Mouse (Mus musculus) mature B cell (primary cell): Measurements from ENCODE around the gene Focad.

Experiments used
- in situ Hi-C: fragments of 300-500 bp; cut with MboI; formaldehyde crosslinking; loops from 2 replicates; pipeline ENCODE4 v1.14.3; 2019

The Focad gene

DNA sequence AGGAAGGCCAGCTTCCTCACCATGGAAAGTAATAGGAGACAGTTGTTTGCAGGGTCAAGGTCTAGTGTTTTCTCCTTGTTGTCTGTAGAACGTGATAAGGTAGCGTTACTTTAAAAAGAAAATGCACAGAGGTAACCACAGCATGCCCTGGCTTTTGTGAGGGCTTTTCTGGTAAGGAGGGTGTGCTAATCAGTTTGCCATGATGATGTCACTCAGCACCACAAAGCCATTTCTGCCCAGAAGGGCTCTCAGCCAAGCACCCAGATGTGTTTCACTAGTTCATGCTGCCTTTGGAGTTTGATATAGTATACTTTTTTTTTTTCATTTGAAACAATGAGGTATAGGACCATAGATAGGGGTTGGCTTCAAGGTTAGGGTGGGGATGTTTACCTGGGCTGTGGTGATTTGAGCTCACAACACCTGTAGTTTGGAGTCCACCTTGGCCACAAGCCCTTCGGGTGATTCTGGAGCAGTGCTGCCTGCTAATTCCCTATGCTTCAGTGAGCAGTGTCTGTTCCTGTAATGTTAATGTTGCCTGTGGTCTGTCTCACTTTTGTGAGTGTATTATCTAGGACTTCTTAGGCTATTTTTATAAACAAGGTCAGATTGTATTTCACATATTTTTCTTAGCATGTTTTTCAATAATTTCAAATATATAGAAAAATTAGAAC lies 61.2 kb downstream of the Focad start:
- in situ Hi-C loops = no loop called here

DNA sequence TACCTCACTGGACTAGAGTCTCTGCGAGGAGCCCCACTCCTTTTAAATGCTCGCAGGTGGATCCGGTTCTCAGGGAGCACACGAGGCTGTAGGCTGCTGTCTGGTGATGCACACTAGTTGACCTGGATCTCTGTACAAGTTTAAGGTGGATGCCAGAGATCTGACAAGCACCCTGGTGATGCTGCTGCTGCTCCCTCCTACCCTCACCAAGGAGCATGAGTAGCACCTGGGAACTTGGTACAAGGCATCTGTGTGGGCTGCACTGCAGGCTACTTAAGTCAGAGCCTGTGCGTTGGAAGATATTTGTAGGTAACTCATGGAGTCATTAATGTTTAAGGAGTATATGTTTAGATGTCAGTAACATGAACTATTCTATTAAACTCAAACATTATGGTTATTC lies 62.5 kb downstream of the Focad start:
- in situ Hi-C loops = no loop called here

DNA sequence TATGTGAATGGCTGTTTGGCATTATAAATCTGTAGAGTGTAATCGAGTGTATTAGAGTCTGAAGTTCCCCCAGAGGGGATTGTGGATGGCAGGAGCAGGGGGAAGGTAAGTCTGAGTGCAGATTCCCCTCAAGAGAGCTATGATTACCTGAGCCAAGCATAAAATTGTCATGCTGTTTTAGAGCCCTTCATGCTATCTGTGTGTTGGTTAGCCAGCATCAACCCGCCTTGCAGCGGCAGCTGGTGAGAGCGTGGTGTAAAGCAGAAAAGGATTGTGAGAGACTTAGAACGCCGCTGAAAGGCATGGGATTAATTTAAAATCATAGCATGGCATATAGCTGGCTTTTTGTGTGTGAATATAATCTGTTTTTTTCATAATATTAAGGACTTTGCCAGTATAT lies 63.2 kb downstream of the Focad start:
- in situ Hi-C loops = no loop called here

DNA sequence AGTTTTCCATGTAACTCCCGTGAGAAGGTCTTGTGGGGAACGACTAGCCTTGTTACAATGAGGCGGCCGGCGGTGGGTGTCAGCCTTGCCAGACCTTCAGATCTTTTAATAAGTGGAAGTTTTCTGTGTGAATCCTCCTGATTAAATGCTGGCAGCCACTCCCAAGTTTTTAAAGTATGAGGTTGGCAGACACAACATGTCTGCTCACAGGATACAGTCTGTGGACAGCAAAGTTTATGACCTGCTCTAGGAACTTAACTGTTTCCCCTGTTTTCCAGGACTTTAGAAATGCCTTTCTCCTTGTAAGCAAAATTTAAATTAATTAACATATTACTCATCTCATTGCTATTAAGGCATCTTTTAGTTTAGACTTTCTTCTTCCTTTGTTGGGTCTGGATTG lies 64.8 kb downstream of the Focad start:
- in situ Hi-C loops = no loop called here

DNA sequence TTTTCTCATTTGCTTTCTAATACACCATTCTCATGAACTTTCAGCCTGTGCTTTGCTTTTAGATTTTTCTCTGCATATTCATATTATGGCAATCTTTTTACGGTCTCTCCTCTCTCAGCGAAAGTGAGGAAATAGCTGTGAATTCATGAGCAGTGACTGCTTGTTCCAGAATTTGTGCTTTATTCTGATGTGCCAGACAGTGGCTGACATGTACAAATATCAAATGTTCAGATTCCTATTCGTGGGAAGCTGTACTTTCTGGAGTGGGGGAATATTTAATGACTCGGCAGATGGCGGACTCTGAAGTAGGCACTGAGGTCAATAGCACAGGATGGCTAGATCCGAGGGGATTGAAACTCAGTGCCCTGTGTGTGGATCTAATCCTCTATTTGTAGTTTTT lies 65.3 kb downstream of the Focad start:
- in situ Hi-C loops = no loop called here

DNA sequence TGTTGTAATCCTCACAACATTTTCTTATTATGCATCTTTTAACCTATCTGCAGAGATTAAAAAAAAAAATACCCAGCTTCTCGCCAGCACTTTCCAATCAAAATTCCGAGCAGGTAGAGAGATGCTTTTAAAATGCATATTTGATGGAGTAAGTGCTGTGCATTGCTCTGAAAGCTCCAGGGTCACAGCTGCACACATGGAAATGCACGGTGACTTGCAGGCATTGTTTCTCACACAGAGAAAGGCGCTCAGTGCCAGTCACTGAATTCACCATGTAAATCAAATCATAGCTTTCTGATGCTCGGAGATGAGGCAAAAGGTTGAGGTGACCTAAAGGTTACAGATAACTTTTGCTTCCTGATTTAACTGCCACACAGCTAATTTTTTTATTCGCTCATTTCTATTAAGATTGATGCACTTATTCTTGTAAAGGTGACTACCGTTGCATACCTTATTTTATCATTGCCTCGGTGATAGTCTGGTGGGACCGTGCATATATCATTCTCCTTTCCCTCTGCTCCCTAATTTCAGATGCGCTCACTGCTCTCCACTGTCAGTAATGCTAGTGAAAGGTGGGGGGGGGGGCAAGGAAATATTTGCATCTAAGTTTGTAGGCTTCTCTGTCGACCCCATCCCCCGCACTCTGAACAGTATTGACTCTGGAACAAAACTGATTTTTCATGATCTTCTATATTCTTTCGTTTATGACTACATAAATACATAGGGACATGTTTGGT lies 69.2 kb downstream of the Focad start:
- in situ Hi-C loops = no loop called here

DNA sequence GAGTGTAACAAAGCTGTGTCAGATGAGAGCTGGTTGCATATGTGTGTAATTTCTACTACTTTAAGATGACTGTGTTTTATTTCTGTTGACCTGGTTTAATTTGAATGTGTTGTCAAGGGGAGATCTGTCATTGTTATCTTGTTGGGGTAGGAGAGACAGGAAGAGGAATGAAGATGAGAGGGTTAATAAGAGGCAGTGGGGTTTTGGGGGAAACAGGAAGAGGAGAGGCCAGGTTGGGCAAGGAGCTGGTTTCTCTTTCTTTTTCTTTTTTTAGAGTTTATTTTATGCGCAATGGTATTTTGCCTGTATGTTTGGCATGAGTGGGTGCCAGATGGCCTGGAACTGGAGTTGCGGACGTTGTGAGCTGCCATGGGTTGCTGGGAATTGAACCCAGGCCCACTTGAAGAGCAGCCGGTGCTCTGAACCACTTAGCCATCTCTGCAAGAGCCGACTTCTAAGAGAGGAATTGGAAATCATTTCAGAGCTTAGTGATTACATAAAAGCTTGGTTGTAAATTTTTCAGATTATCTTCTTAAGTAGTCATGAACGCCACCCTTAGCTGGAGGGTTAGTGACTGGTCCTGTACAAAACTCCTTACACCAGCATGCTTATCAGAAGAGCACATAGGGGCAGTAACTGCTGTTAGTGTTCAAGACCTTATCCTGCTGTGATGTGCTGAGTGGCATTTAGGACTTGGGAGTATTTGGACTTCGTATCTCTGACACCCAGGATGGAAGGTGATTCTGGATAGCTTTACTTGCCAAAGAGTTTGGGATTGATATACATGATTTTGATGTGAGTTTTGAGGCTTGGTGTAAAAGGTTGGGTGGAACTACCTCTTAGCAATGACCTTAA lies 72.8 kb downstream of the Focad start:
- in situ Hi-C loops = no loop called here

DNA sequence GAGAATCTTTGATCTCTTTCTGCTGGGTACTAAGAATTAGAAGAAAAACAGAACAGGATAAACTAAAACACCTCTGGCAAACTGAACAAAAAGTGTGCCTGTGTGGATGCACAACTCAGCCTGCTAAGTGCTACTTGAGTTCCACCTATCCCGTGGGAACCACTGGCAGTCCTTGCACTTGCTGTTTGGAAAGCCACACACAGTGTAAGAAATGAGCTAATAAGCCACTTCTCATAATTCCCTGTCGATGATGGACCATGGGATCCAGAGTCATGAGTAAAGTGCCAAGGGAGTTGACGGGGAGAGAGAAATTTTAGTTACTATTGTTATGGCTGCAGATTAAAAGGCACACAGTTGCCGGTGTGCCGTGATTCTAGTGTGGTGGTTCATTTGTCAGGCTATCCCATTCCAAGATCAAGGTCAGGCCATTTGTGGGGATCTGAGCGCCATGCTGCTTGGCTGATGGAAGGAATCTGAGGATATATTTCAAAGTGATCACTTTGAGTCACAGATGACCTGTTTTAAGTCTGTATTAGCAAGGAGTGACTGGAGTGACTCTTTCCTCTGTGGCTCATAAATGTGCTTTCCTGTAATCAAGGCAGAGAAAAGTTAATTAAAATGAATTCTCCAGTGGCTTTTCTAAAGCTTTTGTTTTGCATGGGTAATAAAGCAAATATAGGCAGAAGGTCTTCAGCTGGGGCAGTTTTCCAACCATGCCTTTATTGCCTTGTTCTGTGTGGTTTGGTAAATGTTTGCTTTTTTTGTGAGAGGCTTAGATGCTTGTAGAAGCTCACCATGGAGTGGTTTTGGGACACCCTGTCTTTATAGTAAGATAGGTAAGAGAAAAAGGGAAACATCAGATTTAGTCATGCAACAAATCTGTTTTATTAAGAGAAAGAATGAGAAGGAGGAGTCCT lies 80.9 kb downstream of the Focad start:
- in situ Hi-C loops = no loop called here

DNA sequence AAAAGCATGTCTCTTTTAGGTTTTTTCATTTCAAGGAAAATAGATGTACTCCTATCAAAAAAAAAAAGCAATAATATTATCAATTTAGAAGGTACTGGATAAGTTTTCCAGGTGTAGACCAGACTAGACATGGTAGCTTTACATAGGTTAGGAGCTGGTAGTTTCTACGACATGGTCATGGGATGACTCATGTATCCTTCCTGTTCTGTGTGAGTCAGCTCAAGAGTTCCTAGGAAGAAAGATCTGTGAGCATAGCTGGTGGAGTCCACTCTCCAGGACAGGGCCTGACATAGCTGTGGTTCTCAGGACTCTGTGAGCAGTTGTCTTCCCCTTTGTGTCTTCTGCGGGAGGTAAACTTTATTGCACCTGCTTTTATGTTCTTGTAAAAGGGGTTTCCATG lies 84.9 kb downstream of the Focad start:
- in situ Hi-C loops = no loop called here

DNA sequence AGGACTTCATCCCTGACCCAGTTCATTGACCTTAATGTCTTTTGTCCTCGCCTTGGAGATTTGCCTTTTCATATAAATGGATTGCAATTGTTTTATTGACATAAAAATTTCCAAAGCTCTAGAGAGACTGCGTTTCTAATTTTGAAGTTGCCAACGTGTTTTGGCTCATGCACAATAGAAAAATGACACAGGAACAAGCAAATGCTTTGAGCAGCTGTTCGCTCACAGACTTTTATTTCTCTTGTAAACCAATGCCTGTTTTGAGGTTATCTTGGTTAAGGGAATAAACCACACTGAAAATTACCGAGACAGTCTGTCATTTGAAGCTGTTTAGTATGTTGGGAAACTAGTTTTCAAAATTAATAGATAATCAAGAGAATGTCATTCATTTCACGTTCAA lies 89.9 kb downstream of the Focad start:
- in situ Hi-C loops = no loop called here

DNA sequence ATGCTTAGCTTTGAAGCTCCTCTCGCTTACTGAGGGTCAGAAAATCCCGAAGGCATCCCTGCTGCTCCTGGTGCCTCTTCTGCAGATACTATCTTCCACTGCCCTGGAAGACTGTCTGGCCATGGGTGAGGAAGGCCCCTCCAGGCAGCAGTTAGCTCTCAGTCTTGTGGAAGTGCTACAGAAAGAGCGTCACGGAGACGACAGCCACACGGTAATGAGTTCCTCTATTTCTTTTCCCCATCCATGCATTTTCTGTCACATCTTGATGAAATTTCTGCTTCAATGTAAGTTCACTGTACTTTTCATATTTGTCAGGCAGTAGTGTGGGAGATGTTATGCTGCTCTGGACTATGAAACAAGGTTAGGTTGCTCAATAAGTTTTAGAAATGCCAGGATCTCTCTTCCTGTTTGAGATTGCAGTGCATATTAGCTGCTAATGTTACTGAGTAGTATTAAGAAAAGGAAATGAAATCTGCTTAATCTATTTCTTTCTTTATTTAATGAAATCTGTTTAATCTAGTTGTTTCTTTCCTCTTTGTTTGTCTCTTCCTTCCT lies 91.5 kb downstream of the Focad start:
- in situ Hi-C loops = no loop called here

DNA sequence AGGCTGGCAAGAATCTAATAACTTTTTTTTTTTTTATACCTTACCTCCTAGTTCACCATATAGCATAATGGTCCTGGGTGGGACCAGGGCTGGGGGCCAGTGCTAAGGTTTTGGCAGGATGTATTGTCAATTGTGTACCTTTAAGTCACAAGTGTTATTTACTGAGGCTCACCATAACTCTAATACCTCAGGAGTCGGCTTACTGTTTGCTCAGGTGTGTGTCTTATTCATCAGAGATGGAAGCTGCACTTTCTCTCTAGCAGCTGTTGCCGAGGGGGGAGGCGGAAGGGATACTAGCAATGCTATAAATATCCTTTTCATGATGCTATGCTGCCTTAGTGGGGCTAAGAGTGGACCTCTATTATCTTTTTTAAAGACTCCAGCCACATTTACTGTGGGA lies 93.2 kb downstream of the Focad start:
- in situ Hi-C loops = no loop called here

DNA sequence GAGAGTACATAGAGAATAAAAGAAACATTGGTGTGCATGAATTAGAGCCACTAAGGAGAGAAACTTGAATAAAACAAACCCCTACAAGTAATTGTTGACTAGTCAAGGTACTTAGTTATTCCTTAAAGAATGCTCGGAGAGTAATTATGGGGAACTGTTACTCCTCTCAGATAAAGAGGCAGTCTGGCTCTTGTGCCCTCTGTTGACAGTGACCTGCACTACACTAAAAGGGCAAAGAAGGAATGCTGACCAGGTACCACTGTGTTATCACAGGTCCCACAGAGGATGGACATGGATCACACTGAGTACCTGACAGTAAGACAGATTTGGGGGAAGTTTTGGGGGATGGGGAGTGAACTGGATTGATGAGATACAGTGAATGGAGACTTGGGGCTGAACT lies 95.1 kb downstream of the Focad start:
- in situ Hi-C loops = no loop called here

DNA sequence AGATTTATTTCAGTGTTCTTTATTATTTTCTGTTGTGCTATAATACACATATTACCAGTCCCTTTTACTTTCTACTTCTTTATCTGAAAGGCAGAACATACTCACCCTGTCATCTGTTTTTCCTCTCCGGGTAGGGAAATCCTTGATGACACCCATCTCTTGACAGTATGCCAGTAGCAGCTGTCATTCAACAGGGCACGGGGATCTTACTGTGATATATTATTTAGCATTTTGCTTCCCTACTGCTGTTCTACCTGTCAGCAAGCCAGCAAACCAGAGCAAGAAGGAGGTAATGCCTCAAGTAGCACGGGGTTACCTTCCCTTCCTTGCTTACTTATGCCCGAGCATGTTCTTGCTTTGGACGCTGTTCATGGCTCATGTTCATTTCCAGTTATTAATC lies 99.8 kb downstream of the Focad start:
- in situ Hi-C loops = no loop called here

DNA sequence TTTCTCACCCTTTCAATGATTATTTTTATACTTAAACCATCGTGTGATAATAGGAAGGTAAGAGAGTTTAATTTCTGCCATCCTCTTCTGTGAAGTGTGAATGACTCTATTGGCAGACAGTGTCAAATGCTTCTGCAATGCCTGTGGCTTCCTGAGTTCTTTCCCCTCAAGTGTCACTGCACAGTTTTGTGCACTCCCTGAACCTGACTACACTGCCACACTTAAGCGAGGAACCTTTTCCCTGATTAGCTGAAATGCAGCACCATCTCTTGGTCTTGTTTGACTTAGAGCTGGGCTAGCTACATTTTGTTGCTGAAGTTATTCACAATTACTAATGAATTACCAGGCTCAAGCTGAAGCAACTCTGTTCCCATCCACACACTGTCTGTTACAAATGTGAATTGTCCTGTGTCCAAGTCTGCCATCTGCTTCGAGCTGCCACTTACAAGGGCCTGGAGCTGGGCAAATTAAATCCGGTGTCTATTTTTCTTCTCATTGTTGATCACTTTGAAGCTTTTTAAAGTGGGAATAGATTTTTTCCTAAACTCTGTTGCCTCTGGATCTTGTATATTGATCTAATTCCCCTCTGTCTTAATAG lies 101.6 kb downstream of the Focad start:
- in situ Hi-C loops = no loop called here

DNA sequence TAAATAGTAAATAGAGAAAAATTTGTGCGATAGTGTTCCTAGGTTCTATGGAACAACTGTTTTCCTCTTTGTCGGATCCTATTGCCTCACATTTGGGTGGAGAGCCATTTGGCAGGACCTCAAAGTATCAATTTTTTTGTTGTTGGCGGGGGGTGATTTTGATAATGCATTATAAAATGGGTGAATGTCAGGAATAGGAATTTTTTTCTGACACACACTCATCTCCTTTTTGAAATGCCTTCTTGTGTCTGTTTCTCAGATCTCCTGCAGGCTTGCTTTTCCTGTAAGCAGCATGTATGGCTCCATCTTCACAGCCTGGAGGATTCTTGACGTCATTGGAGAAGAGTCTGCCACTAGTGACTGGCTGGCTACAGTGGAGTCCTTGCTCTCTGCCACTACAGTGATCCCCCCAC lies 102.1 kb downstream of the Focad start:
- in situ Hi-C loops = no loop called here

DNA sequence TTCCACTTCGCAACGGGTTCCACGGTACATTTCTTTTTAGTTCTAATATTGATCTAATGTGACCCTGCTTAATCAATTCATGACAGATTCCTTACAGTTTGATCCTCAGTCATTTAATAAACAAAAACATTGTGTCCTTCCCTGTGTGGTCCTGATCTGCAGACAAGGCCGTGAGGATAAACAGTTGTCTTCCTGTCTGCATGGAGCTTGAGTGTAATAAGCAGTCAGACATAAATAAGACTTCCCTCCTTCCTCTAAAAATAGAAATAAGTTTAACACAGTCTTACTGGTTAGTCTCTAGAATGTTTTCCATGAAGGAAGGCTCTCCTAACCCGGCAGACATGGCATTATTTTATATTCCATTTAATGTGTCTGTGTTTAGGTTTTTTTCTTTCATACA lies 102.8 kb downstream of the Focad start:
- in situ Hi-C loops = no loop called here

DNA sequence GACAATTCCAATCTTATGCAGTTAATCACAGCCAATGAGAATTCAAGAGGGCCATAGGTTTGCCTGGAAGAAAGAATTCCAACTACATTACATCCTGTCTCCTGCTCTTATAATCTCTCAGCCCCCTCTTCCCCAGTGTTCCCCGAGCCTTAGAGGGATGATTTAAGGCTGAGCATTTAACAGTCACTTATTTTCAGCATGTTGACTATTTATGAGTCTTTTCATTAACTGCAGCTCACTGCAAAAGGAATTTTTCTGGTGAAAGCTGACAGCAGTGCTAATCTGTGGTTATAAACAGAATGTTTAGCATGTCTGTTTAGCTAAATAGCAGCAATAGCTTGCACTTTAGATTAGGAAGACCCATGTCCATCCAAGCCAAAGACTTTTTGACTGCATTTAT lies 104.8 kb downstream of the Focad start:
- in situ Hi-C loops = no loop called here

DNA sequence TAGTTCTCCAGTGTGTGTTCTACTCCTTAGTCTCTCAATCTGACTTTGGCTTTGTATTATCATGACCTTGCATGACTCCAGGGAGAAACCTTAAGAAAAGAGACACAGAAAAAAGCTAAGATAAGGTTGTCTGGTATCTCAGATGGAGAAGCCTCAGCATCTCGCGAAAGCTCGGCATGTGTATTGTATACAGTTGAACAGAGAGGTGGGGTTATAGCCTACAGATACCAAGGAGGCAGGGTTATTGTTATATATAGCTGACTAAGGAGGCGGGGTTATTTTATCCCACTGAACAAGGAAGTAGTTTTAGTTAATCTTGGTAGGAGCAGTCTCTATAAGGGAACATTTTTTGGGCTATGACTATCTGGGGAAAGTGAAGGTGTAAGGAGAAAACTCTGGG lies 106.6 kb downstream of the Focad start:
- in situ Hi-C loops = no loop called here

DNA sequence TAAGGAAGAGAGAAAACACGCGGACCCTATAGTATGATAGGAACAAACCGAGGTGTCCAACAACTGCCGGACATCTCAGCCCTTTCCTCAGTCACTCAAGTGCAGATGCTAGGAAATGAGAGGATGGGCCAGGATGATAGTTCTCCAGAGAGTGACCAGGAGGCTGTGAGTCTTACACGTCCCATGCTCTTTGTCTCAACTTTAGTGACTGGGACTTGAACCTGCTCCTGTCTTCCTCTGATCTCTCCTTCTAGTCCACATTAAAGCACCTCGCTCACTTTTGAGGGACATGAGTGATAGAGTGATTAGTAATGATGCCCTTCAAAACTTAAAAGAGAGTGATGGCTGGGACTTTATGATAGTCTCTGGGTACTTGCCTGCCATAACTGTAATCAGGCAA lies 114.2 kb downstream of the Focad start:
- in situ Hi-C loops = no loop called here

DNA sequence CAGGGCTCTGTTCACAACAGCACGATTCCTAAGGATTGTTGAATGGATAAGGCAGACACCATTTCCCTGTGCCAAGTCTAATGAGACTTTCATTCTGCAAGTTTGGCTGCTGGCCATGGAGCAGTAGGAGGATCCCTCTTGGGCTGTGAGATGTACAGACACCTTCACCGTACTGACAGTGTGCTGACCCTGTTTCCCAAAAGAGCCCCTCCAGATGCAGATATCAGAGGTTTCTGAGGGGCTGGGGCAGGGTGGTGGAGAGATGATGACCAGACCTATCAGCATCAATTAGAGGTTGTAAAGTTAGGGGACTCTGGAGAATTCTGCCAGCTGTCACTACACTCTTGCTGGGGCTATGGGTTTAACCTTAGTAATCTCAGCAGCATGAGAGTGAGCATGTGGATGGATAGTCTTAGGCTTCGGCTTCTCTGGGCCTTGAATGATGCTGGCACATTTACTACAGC lies 115.0 kb downstream of the Focad start:
- in situ Hi-C loops = no loop called here
